Mouse (Mus musculus) embryonic facial prominence, embryonic 10.5 days (tissue): ENCODE results near the gene 1110025L11Rik. TPM values are rescaled to one million over a fixed set of nuclear protein-coding genes. Genes with fewer than 3 reads are reported as not detected.
"Not testable (repeated sequence)": the region's sequence is repeated elsewhere in the genome, so short reads cannot be mapped to it uniquely, and the experiment has no call there.

ENCODE experiments used
- DNase-seq: peaks from one replicate; pipeline ENCODE4 v3.0.0-alpha.2; 2017; ENCODE audit warnings: low spot score
- H3K27ac ChIP-seq: fragments of 300-500 bp; sonication (generic); replicated peaks from 2 replicates; pipeline ENCODE4 v1.5.1; 2016; ENCODE audit warnings: mild to moderate bottlenecking
- H3K27me3 ChIP-seq: fragments of 300-500 bp; sonication (generic); replicated peaks from 2 replicates; pipeline ENCODE4 v1.6.1; 2016; ENCODE audit warnings: low read depth, mild to moderate bottlenecking; ENCODE audit not compliant: poor library complexity, severe bottlenecking
- H3K36me3 ChIP-seq: fragments of 300-500 bp; sonication (generic); replicated peaks from 2 replicates; pipeline ENCODE4 v1.6.1; 2016; ENCODE audit warnings: mild to moderate bottlenecking, moderate library complexity
- H3K4me1 ChIP-seq: fragments of 300-500 bp; sonication (generic); 2 replicates; pipeline ENCODE4 v1.6.1; 2016
- H3K4me3 ChIP-seq: fragments of 300-500 bp; sonication (generic); 2 replicates; pipeline ENCODE4 v1.5.1; 2016; ENCODE audit warnings: mild to moderate bottlenecking, moderate library complexity
- H3K9me3 ChIP-seq: fragments of 300-500 bp; sonication (generic); 2 replicates; pipeline ENCODE4 v1.6.1; 2016; ENCODE audit warnings: mild to moderate bottlenecking
- WGBS: fragments of 180-500 bp; shearing (Covaris S2); methylation state at CpG from one replicate; pipeline ENCODE4 v1.1.7; 2016; 5-methylcytosine and 5-hydroxymethylcytosine counted together
- polyA plus RNA-seq: library from polyadenylated mRNA; unstranded; fragments of >200 nt; fragmentation: Nextera tagmentation; extraction: Ambion mirVana; gene quantifications from 2 replicates; pipeline ENCODE4 v1.2.1, GENCODE M21; 2016

The 1110025L11Rik gene
- polyA plus RNA-seq, result not detected in 2 replicates

- not testable (repeated sequence) for H3K27me3 ChIP-seq, H3K4me3 ChIP-seq, H3K36me3 ChIP-seq
These were observed at the start of gene 1110025L11Rik for GRCm38 (mm10) chr16:89063902-89064301. Gene 1110025L11Rik, minus strand, starts transcription at chr16:89064002.

GRCm38 (mm10) chr16:89071041-89071440 is 7.2 kb upstream of the 1110025L11Rik start:
- H3K4me3 ChIP-seq, H3K27me3 ChIP-seq, H3K36me3 ChIP-seq, H3K9me3 ChIP-seq, H3K27ac ChIP-seq, H3K4me1 ChIP-seq: not testable (repeated sequence)
- WGBS, result 72% methylated on average over 2 of the region's 2 CpGs
- DNase-seq, result peak; percentile 38

More at GRCm38 (mm10) chr16:89063902-89064301, at the start of gene 1110025L11Rik:
- not testable (repeated sequence) for H3K9me3 ChIP-seq, H3K4me1 ChIP-seq, H3K27ac ChIP-seq, DNase-seq
- WGBS, result no CpG with 5 or more reads among the region's 2 CpGs

DNA sequence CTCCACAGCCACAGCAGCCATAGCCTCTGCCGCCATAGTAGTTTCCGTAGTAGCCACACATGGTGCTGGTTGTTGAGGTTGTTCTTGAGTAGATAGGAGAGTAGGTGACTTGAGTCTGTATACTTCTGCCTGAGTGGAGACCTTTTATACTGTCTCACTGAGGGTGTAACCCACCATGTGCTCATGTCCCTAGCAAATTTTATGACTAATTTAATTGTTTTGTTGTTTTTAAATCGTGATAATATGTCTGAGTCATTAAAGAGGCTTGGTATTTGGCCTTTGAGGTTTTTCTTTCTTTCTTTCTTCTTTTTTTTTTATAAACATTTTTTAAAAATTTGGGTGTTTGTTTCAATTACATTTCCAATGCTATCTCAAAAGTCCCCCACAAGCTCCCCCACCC is 16.0 kb downstream of the 1110025L11Rik start, which contains the start of gene Krtap6-5:
Krtap6-5 (minus strand) TSS at position 101 of the 400 bp plus-strand sequence.
- Histone ChIP-seq H3K27me3 (no peaks in the 10 kb centered on the region), H3K4me3 (no peak within 1 kb of the TSS), H3K4me1 (no peaks in the 10 kb centered on the region), H3K9me3 (no peaks in the 10 kb centered on the region), H3K36me3 (no peaks in the 10 kb centered on the region), H3K27ac (no peak within 1 kb of the TSS)
- DNase-seq, result no peak
- WGBS, result 88% methylated on average over 3 of the region's 3 CpGs

GRCm38 (mm10) chr16:89041372-89041771 is 22.4 kb downstream of the 1110025L11Rik start, which contains the start of gene Gm10228:
Gene Gm10228, minus strand, starts transcription at chr16:89041472.
- not testable (repeated sequence) for H3K9me3 ChIP-seq, H3K4me1 ChIP-seq, H3K4me3 ChIP-seq, H3K27ac ChIP-seq, H3K36me3 ChIP-seq, DNase-seq, H3K27me3 ChIP-seq
- WGBS, result 87% methylated on average over 2 of the region's 4 CpGs

GRCm38 (mm10) chr16:89031399-89031798 is 32.4 kb downstream of the 1110025L11Rik start, which contains the start of gene Krtap6-1:
Gene Krtap6-1, plus strand, starts transcription at chr16:89031699.
- H3K27me3 ChIP-seq, H3K9me3 ChIP-seq, H3K27ac ChIP-seq, H3K4me3 ChIP-seq, H3K4me1 ChIP-seq, DNase-seq, H3K36me3 ChIP-seq: not testable (repeated sequence)
- WGBS, result 92% methylated on average over 3 of the region's 3 CpGs

DNA sequence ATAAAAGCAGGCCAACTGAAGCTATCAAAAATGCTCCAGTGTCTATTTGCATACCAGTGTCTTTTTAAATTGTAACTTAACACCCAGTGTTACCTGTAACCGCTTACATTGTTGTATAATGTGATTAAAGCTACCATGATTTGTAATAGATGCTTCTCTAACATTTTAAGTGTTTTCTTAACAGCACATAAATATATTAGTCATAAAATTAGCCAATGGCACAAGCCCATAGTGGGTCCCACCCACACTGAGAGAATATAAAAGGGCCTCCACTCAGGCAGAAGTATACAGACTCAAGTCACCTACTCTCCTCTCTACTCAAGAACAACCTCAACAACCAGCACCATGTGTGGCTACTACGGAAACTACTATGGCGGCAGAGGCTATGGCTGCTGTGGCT is 48.8 kb downstream of the 1110025L11Rik start, which contains the start of gene Gm10229:
Gm10229 (plus strand) TSS at position 301 of the 400 bp plus-strand sequence.
- H3K9me3 ChIP-seq, DNase-seq, H3K27me3 ChIP-seq, H3K4me3 ChIP-seq, H3K4me1 ChIP-seq, H3K27ac ChIP-seq, H3K36me3 ChIP-seq: not testable (repeated sequence)
- WGBS, result 94% methylated on average over 3 of the region's 3 CpGs

- no peak overlapping the region for H3K4me3 ChIP-seq
- no peak overlapping the region for H3K27ac ChIP-seq
- no peak for DNase-seq
- H3K36me3 ChIP-seq, result no peaks in the 10 kb centered on the region
- H3K4me1 ChIP-seq, result no peaks in the 10 kb centered on the region
- 96% methylated on average over 3 of the region's 3 CpGs for WGBS
- H3K9me3 ChIP-seq, result no peaks in the 10 kb centered on the region
- H3K27me3 ChIP-seq, result no peaks in the 10 kb centered on the region
These were observed 49.8 kb downstream of the 1110025L11Rik start for GRCm38 (mm10) chr16:89013973-89014372.

Other genes starting within 250 kb of the 1110025L11Rik start
- gene Krtap15, start 243.8 kb downstream of the 1110025L11Rik start, polyA plus RNA-seq, result not detected in 2 replicates
- not detected in 2 replicates for gene Krtap14, start 237.9 kb downstream of the 1110025L11Rik start, polyA plus RNA-seq
- not detected in 2 replicates for gene Krtap19-1, start 194.6 kb downstream of the 1110025L11Rik start, polyA plus RNA-seq
- gene Krtap19-2, start 189.7 kb downstream of the 1110025L11Rik start, polyA plus RNA-seq, result not detected in 2 replicates
- not detected in 2 replicates for gene Krtap19-3, start 186.0 kb downstream of the 1110025L11Rik start, polyA plus RNA-seq
- not detected in 2 replicates for gene Krtap19-4, start 178.9 kb downstream of the 1110025L11Rik start, polyA plus RNA-seq
- gene Krtap19-5, start 167.5 kb downstream of the 1110025L11Rik start, polyA plus RNA-seq, result not detected in 2 replicates
- gene Krtap19-9b, start 131.7 kb downstream of the 1110025L11Rik start, polyA plus RNA-seq, result not detected in 2 replicates
- gene Krtap16-3, start 101.1 kb downstream of the 1110025L11Rik start, polyA plus RNA-seq, result not detected in 2 replicates
- gene Krtap22-2, start 53.2 kb downstream of the 1110025L11Rik start, polyA plus RNA-seq, result not detected in 2 replicates
- not detected in 2 replicates for gene Gm10229, start 48.7 kb downstream of the 1110025L11Rik start, polyA plus RNA-seq
- gene Krtap6-1, start 32.3 kb downstream of the 1110025L11Rik start, polyA plus RNA-seq, result not detected in 2 replicates
- gene Gm10228, start 22.5 kb downstream of the 1110025L11Rik start, polyA plus RNA-seq, result not detected in 2 replicates
- gene Krtap6-5, start 16.1 kb downstream of the 1110025L11Rik start, polyA plus RNA-seq, result not detected in 2 replicates
- gene Krtap6-3, start 20.0 kb upstream of the 1110025L11Rik start, polyA plus RNA-seq, result not detected in 2 replicates
- not detected in 2 replicates for gene Gm6358, start 76.8 kb upstream of the 1110025L11Rik start, polyA plus RNA-seq
- gene Gm10061, start 87.1 kb upstream of the 1110025L11Rik start, polyA plus RNA-seq, result not detected in 2 replicates
- not detected in 2 replicates for gene Gm9789, start 94.0 kb upstream of the 1110025L11Rik start, polyA plus RNA-seq
- gene Gm7735, start 105.5 kb upstream of the 1110025L11Rik start, polyA plus RNA-seq, result not detected in 2 replicates
- gene 1110057P08Rik, start 110.7 kb upstream of the 1110025L11Rik start, polyA plus RNA-seq, result not detected in 2 replicates
- not detected in 2 replicates for gene Krtap20-2, start 141.9 kb upstream of the 1110025L11Rik start, polyA plus RNA-seq